Mouse (Mus musculus): Measurements from ENCODE around the gene Gm4141. TPM values are rescaled to one million over a fixed set of nuclear protein-coding genes. Genes with fewer than 3 reads are reported as not detected.
"Not testable (repeated sequence)": the region's sequence is repeated elsewhere in the genome, so short reads cannot be mapped to it uniquely, and the experiment has no call there.

The Gm4141 gene
- polyA plus RNA-seq (2015; fragmentation: Nextera tagmentation; extraction: Ambion mirVana): not detected in 2 replicates

- H3K27me3 ChIP-seq (ENCODE audit: insufficient read depth, low read length); H3K36me3 ChIP-seq (ENCODE audit: insufficient read depth, low read length); H3K27ac ChIP-seq; ATAC-seq (replicated peaks; ENCODE audit: low FRiP score, low read depth); H3K4me3 ChIP-seq (replicated peaks; ENCODE audit: low read depth, low read length); H3K9me3 ChIP-seq (replicated peaks; ENCODE audit: low read length); DNase-seq (ENCODE audit: low spot score); H3K4me2 ChIP-seq (ENCODE audit: low read length); H3K9ac ChIP-seq (ENCODE audit: low read depth, low read length); H3K4me1 ChIP-seq (replicated peaks; ENCODE audit: insufficient read depth, low read length): not testable (repeated sequence)
- no CpG with 5 or more reads among the region's 3 CpGs for WGBS
Measured at GRCm38 (mm10) chr7:20576141-20576540, at the start of gene Gm4141. Gene Gm4141, minus strand, starts transcription at chr7:20576241.

GRCm38 (mm10) chr7:20598921-20599320, 22.9 kb upstream of the Gm4141 start, which contains the start of gene Gm4513:
Gene Gm4513, minus strand, starts transcription at chr7:20599021.
- not testable (repeated sequence) for DNase-seq (ENCODE audit: low spot score); H3K9ac ChIP-seq (ENCODE audit: low read depth, low read length); ATAC-seq (replicated peaks; ENCODE audit: low FRiP score, low read depth); H3K4me2 ChIP-seq (ENCODE audit: low read length); H3K27ac ChIP-seq; H3K9me3 ChIP-seq (replicated peaks; ENCODE audit: low read length); H3K27me3 ChIP-seq (ENCODE audit: insufficient read depth, low read length); H3K4me1 ChIP-seq (replicated peaks; ENCODE audit: insufficient read depth, low read length); H3K36me3 ChIP-seq (ENCODE audit: insufficient read depth, low read length); H3K4me3 ChIP-seq (replicated peaks; ENCODE audit: low read depth, low read length)
- 90% methylated on average over 3 of the region's 5 CpGs for WGBS

- no CpG with 5 or more reads among the region's 1 CpGs for WGBS
- not testable (repeated sequence) for H3K4me1 ChIP-seq (replicated peaks; ENCODE audit: insufficient read depth, low read length); DNase-seq (ENCODE audit: low spot score); H3K36me3 ChIP-seq (ENCODE audit: insufficient read depth, low read length); H3K9me3 ChIP-seq (replicated peaks; ENCODE audit: low read length); H3K9ac ChIP-seq (ENCODE audit: low read depth, low read length); H3K27me3 ChIP-seq (ENCODE audit: insufficient read depth, low read length); H3K27ac ChIP-seq; H3K4me2 ChIP-seq (ENCODE audit: low read length); H3K4me3 ChIP-seq (replicated peaks; ENCODE audit: low read depth, low read length); ATAC-seq (replicated peaks; ENCODE audit: low FRiP score, low read depth)
Measured at GRCm38 (mm10) chr7:20545657-20546056, 30.4 kb downstream of the Gm4141 start, which contains the start of gene Gm5726. Gene Gm5726, minus strand, starts transcription at chr7:20545757.

- WGBS: no CpG with 5 or more reads among the region's 3 CpGs
- DNase-seq (ENCODE audit: low spot score); H3K4me3 ChIP-seq (replicated peaks; ENCODE audit: low read depth, low read length); H3K9ac ChIP-seq (ENCODE audit: low read depth, low read length); H3K9me3 ChIP-seq (replicated peaks; ENCODE audit: low read length); ATAC-seq (replicated peaks; ENCODE audit: low FRiP score, low read depth); H3K36me3 ChIP-seq (ENCODE audit: insufficient read depth, low read length); H3K4me2 ChIP-seq (ENCODE audit: low read length); H3K27me3 ChIP-seq (ENCODE audit: insufficient read depth, low read length); H3K4me1 ChIP-seq (replicated peaks; ENCODE audit: insufficient read depth, low read length); H3K27ac ChIP-seq: not testable (repeated sequence)
Measured at GRCm38 (mm10) chr7:20533537-20533936, 42.5 kb downstream of the Gm4141 start, which contains the start of gene Vmn1r104. Gene Vmn1r104, plus strand, starts transcription at chr7:20533837.

Other genes starting within 250 kb of the Gm4141 start
- gene Gm4133, start 242.2 kb downstream of the Gm4141 start, polyA plus RNA-seq (2015; fragmentation: Nextera tagmentation; extraction: Ambion mirVana): not detected in 2 replicates
- not detected in 2 replicates for gene Gm5728, start 200.8 kb downstream of the Gm4141 start, polyA plus RNA-seq (2015; fragmentation: Nextera tagmentation; extraction: Ambion mirVana)
- gene Vmn1r100, start 158.3 kb downstream of the Gm4141 start, polyA plus RNA-seq (2015; fragmentation: Nextera tagmentation; extraction: Ambion mirVana): not detected in 2 replicates
- gene Vmn1r101, start 133.6 kb downstream of the Gm4141 start, polyA plus RNA-seq (2015; fragmentation: Nextera tagmentation; extraction: Ambion mirVana): not detected in 2 replicates
- not detected in 2 replicates for gene Gm10670, start 101.3 kb downstream of the Gm4141 start, polyA plus RNA-seq (2015; fragmentation: Nextera tagmentation; extraction: Ambion mirVana)
- not detected in 2 replicates for gene Vmn1r103, start 65.7 kb downstream of the Gm4141 start, polyA plus RNA-seq (2015; fragmentation: Nextera tagmentation; extraction: Ambion mirVana)
- not detected in 2 replicates for gene Vmn1r104, start 42.4 kb downstream of the Gm4141 start, polyA plus RNA-seq (2015; fragmentation: Nextera tagmentation; extraction: Ambion mirVana)
- not detected in 2 replicates for gene Gm5726, start 30.5 kb downstream of the Gm4141 start, polyA plus RNA-seq (2015; fragmentation: Nextera tagmentation; extraction: Ambion mirVana)
- gene Gm4513, start 22.8 kb upstream of the Gm4141 start, polyA plus RNA-seq (2015; fragmentation: Nextera tagmentation; extraction: Ambion mirVana): not detected in 2 replicates
- not detected in 2 replicates for gene Vmn1r107, start 92.7 kb upstream of the Gm4141 start, polyA plus RNA-seq (2015; fragmentation: Nextera tagmentation; extraction: Ambion mirVana)
- gene Vmn1r111, start 127.0 kb upstream of the Gm4141 start, polyA plus RNA-seq (2015; fragmentation: Nextera tagmentation; extraction: Ambion mirVana): not detected in 2 replicates
- not detected in 2 replicates for gene Gm10668, start 154.4 kb upstream of the Gm4141 start, polyA plus RNA-seq (2015; fragmentation: Nextera tagmentation; extraction: Ambion mirVana)
- not detected in 2 replicates for gene Vmn1r112, start 194.9 kb upstream of the Gm4141 start, polyA plus RNA-seq (2015; fragmentation: Nextera tagmentation; extraction: Ambion mirVana)
- gene Vmn1r113, start 211.0 kb upstream of the Gm4141 start, polyA plus RNA-seq (2015; fragmentation: Nextera tagmentation; extraction: Ambion mirVana): not detected in 2 replicates
- gene Vmn1r114, start 235.9 kb upstream of the Gm4141 start, polyA plus RNA-seq (2015; fragmentation: Nextera tagmentation; extraction: Ambion mirVana): not detected in 2 replicates